Mouse (Mus musculus) C2C12 (cell line): Measurements from ENCODE around the gene Sdccag8. TPM values are rescaled to one million over a fixed set of nuclear protein-coding genes. Genes with fewer than 3 reads are reported as not detected.

Experiments
- H3K27me3 ChIP-seq: one replicate; pipeline ENCODE4 v1.6.1; 2011; ENCODE audit not compliant: control insufficient read depth, insufficient read depth, insufficient read length
- H3K36me3 ChIP-seq: one replicate; pipeline ENCODE4 v1.6.1; 2011; ENCODE audit not compliant: control insufficient read depth, insufficient read depth
- H3K4me3 ChIP-seq: one replicate; pipeline ENCODE4 v1.5.1; 2011; ENCODE audit warnings: mild to moderate bottlenecking, control low read depth; ENCODE audit not compliant: poor library complexity, insufficient read depth, severe bottlenecking
- H3K79me2 ChIP-seq: one replicate; pipeline ENCODE4 v1.6.1; 2011; ENCODE audit not compliant: control insufficient read depth, insufficient read depth
- H3K79me3 ChIP-seq: one replicate; pipeline ENCODE4 v1.6.1; 2011; ENCODE audit warnings: low read depth, control low read depth
- H3ac ChIP-seq: one replicate; pipeline ENCODE3; 2011; ENCODE audit warnings: low read depth; ENCODE audit not compliant: control insufficient read depth, insufficient read length
- CEBPB ChIP-seq: IDR thresholded peaks from one replicate; pipeline ENCODE4 v1.6.1; 2011; ENCODE audit warnings: low read depth, mild to moderate bottlenecking, control low read depth, moderate library complexity
- CTCF ChIP-seq: IDR thresholded peaks from one replicate; pipeline ENCODE4 v1.5.1; 2011; ENCODE audit not compliant: control insufficient read depth, insufficient read depth, insufficient read length
- FOSL1 ChIP-seq: IDR thresholded peaks from one replicate; pipeline ENCODE4 v1.8.0; 2011; ENCODE audit warnings: mild to moderate bottlenecking, low read length; ENCODE audit not compliant: poor library complexity, insufficient read depth, severe bottlenecking
- MAX ChIP-seq: IDR thresholded peaks from one replicate; pipeline ENCODE4 v1.6.1; 2011; ENCODE audit warnings: mild to moderate bottlenecking, control low read depth
- MYOD1 ChIP-seq: IDR thresholded peaks from one replicate; pipeline ENCODE4 v1.6.1; 2011; ENCODE audit warnings: low read depth; ENCODE audit not compliant: control insufficient read depth, insufficient read length
- MYOG ChIP-seq: IDR thresholded peaks from one replicate; pipeline ENCODE4 v1.6.1; 2011; ENCODE audit not compliant: control insufficient read depth, insufficient read length; ENCODE audit errors: extremely low read depth
- USF1 ChIP-seq: IDR thresholded peaks from one replicate; pipeline ENCODE4 v1.6.1; 2011; ENCODE audit warnings: low read depth, mild to moderate bottlenecking, control low read depth, moderate library complexity
- polyA plus RNA-seq: library from polyadenylated mRNA; unstranded; fragments of >200 nt; fragmentation: generic; extraction: Trizol; gene quantifications from one replicate; pipeline ENCODE4 v1.2.1, GENCODE M21; 2012; ENCODE audit warnings: missing spikeins

Gene Sdccag8
- polyA plus RNA-seq, 1 experiment, result 5.8 TPM

- Histone ChIP-seq H3K79me3 (no peaks in the 10 kb centered on the region), H3K4me3 (no peak overlapping the region), H3K36me3 (no peaks in the 10 kb centered on the region), H3K79me2 (no peaks in the 10 kb centered on the region), H3K27me3 (no peaks in the 10 kb centered on the region), H3ac (no peak overlapping the region)
- no peak for TF ChIP-seq MYOD1
- no peak for TF ChIP-seq CEBPB
- no peak for TF ChIP-seq MYOG
- no peak for TF ChIP-seq CTCF
- TF ChIP-seq MAX, result no peak
- TF ChIP-seq USF1, result no peak
- TF ChIP-seq FOSL1, result no peak
Observed at GRCm38 (mm10) chr1:176886002-176886401, 71.5 kb downstream of the Sdccag8 start.

GRCm38 (mm10) chr1:176903741-176904140 is 89.3 kb downstream of the Sdccag8 start:
- H3K36me3 ChIP-seq, result no peaks in the 10 kb centered on the region
- H3ac ChIP-seq, result no peak overlapping the region
- no peaks in the 10 kb centered on the region for H3K79me3 ChIP-seq
- no peak overlapping the region for H3K4me3 ChIP-seq
- no peaks in the 10 kb centered on the region for H3K79me2 ChIP-seq
- H3K27me3 ChIP-seq, result no peaks in the 10 kb centered on the region
- TF ChIP-seq MYOG (no peak), CTCF (no peak), MAX (no peak), USF1 (no peak), MYOD1 (no peak), CEBPB (no peak), FOSL1 (no peak)

- no peaks in the 10 kb centered on the region for H3K79me3 ChIP-seq
- no peaks in the 10 kb centered on the region for H3K36me3 ChIP-seq
- H3K4me3 ChIP-seq, result no peak overlapping the region
- H3K79me2 ChIP-seq, result no peaks in the 10 kb centered on the region
- H3K27me3 ChIP-seq, result no peaks in the 10 kb centered on the region
- H3ac ChIP-seq, result no peak overlapping the region
- no peak for TF ChIP-seq MAX
Observed at GRCm38 (mm10) chr1:176915946-176916345, 101.5 kb downstream of the Sdccag8 start.

- TF ChIP-seq FOSL1, result no peak
- no peak for TF ChIP-seq MYOG
- no peak for TF ChIP-seq MYOD1
- TF ChIP-seq MAX, result no peak
- TF ChIP-seq USF1, result no peak
- TF ChIP-seq CEBPB, result no peak
- no peak for TF ChIP-seq CTCF
Observed at GRCm38 (mm10) chr1:176919486-176919885, 105.0 kb downstream of the Sdccag8 start.

GRCm38 (mm10) chr1:176922842-176923241 is 108.4 kb downstream of the Sdccag8 start:
- no peaks in the 10 kb centered on the region for H3K36me3 ChIP-seq
- no peaks in the 10 kb centered on the region for H3K27me3 ChIP-seq
- TF ChIP-seq USF1 (no peak), MYOG (no peak), CTCF (no peak), CEBPB (no peak), MYOD1 (no peak), MAX (no peak), FOSL1 (no peak)
- H3ac ChIP-seq, result no peak overlapping the region
- no peak overlapping the region for H3K4me3 ChIP-seq
- H3K79me3 ChIP-seq, result no peaks in the 10 kb centered on the region
- no peaks in the 10 kb centered on the region for H3K79me2 ChIP-seq

More at GRCm38 (mm10) chr1:176919486-176919885, 105.0 kb downstream of the Sdccag8 start:
- no peaks in the 10 kb centered on the region for H3K79me2 ChIP-seq
- no peak overlapping the region for H3ac ChIP-seq
- no peaks in the 10 kb centered on the region for H3K79me3 ChIP-seq
- H3K27me3 ChIP-seq, result no peaks in the 10 kb centered on the region
- no peaks in the 10 kb centered on the region for H3K36me3 ChIP-seq
- no peak overlapping the region for H3K4me3 ChIP-seq

GRCm38 (mm10) chr1:176926009-176926408 is 111.5 kb downstream of the Sdccag8 start:
- Histone ChIP-seq H3K79me2 (no peaks in the 10 kb centered on the region), H3ac (no peak overlapping the region), H3K36me3 (no peaks in the 10 kb centered on the region), H3K4me3 (no peak overlapping the region), H3K27me3 (no peaks in the 10 kb centered on the region), H3K79me3 (no peaks in the 10 kb centered on the region)
- TF ChIP-seq MAX (no peak), MYOD1 (no peak), FOSL1 (no peak)

GRCm38 (mm10) chr1:176927312-176927711 is 112.9 kb downstream of the Sdccag8 start:
- H3K79me2 ChIP-seq, result no peaks in the 10 kb centered on the region
- H3K4me3 ChIP-seq, result no peak overlapping the region
- H3K27me3 ChIP-seq, result no peaks in the 10 kb centered on the region
- H3K36me3 ChIP-seq, result no peaks in the 10 kb centered on the region
- H3K79me3 ChIP-seq, result no peaks in the 10 kb centered on the region
- no peak for TF ChIP-seq MYOD1
- no peak for TF ChIP-seq FOSL1
- TF ChIP-seq MAX, result no peak
- TF ChIP-seq CTCF, result no peak
- no peak overlapping the region for H3ac ChIP-seq
